Mouse (Mus musculus): ENCODE data around the gene Rhbg. TPM values are rescaled to one million over a fixed set of nuclear protein-coding genes. Genes with fewer than 3 reads are reported as not detected.

The Rhbg gene
- polyA plus RNA-seq, 1 experiment from 2014 or later, result 6.7 TPM

Small RNA genes within 50 kb of the gene (microRNA-seq; reads per million reads assigned to microRNA genes)
- not detected for gene Gm25641
- not detected for gene Mir3093
- not detected for gene Mir9-1

Other genes starting within 250 kb of the Rhbg start
- 0.15 TPM in 1 of 2 replicates, not detected in the other for gene Hapln2, start 227.1 kb downstream of the Rhbg start, polyA plus RNA-seq (2015; fragmentation: Nextera tagmentation; extraction: Ambion mirVana)
- 34.0 and 38.5 TPM in 2 replicates for gene Gpatch4, start 211.6 kb downstream of the Rhbg start, polyA plus RNA-seq (2015; fragmentation: Nextera tagmentation; extraction: Ambion mirVana)
- 208 and 210 TPM in 2 replicates for gene Naxe, start 196.2 kb downstream of the Rhbg start, polyA plus RNA-seq (2015; fragmentation: Nextera tagmentation; extraction: Ambion mirVana)
- gene Ttc24, start 176.4 kb downstream of the Rhbg start, polyA plus RNA-seq (2015; fragmentation: Nextera tagmentation; extraction: Ambion mirVana), result 0.11 and 0.19 TPM in 2 replicates
- gene Iqgap3, start 172.7 kb downstream of the Rhbg start, polyA plus RNA-seq (2015; fragmentation: Nextera tagmentation; extraction: Ambion mirVana), result 20.1 and 22.8 TPM in 2 replicates
- gene Mef2d, start 112.3 kb downstream of the Rhbg start, polyA plus RNA-seq (2015; fragmentation: Nextera tagmentation; extraction: Ambion mirVana), result 18.1 and 18.2 TPM in 2 replicates
- gene Gm38392, start 32.5 kb upstream of the Rhbg start, polyA plus RNA-seq (2015; fragmentation: Nextera tagmentation; extraction: Ambion mirVana), result 0.55 and 3.5 TPM in 2 replicates
- 15.0 and 16.1 TPM in 2 replicates for gene Tsacc, start 42.3 kb upstream of the Rhbg start, polyA plus RNA-seq (2015; fragmentation: Nextera tagmentation; extraction: Ambion mirVana)
- 517 and 559 TPM in 2 replicates for gene Cct3, start 42.4 kb upstream of the Rhbg start, polyA plus RNA-seq (2015; fragmentation: Nextera tagmentation; extraction: Ambion mirVana)
- gene Glmp, start 70.3 kb upstream of the Rhbg start, polyA plus RNA-seq (2015; fragmentation: Nextera tagmentation; extraction: Ambion mirVana), result 164 and 188 TPM in 2 replicates
- gene Tmem79, start 81.4 kb upstream of the Rhbg start, polyA plus RNA-seq (2015; fragmentation: Nextera tagmentation; extraction: Ambion mirVana), result 9.1 and 10.4 TPM in 2 replicates
- 55.0 and 58.3 TPM in 2 replicates for gene Smg5, start 81.6 kb upstream of the Rhbg start, polyA plus RNA-seq (2015; fragmentation: Nextera tagmentation; extraction: Ambion mirVana)
- 4.2 and 4.9 TPM in 2 replicates for gene Paqr6, start 109.9 kb upstream of the Rhbg start, polyA plus RNA-seq (2015; fragmentation: Nextera tagmentation; extraction: Ambion mirVana)
- gene Bglap3, start 118.0 kb upstream of the Rhbg start, polyA plus RNA-seq (2015; fragmentation: Nextera tagmentation; extraction: Ambion mirVana), result 0.28 TPM in 1 of 2 replicates, not detected in the other
- 0.58 TPM in 1 of 2 replicates, not detected in the other for gene Bglap2, start 124.0 kb upstream of the Rhbg start, polyA plus RNA-seq (2015; fragmentation: Nextera tagmentation; extraction: Ambion mirVana)
- gene Bglap, start 129.8 kb upstream of the Rhbg start, polyA plus RNA-seq (2015; fragmentation: Nextera tagmentation; extraction: Ambion mirVana), result 0.91 TPM in 1 of 2 replicates, not detected in the other
- gene Pmf1, start 155.6 kb upstream of the Rhbg start, polyA plus RNA-seq (2015; fragmentation: Nextera tagmentation; extraction: Ambion mirVana), result 121 and 153 TPM in 2 replicates
- 16.5 and 16.7 TPM in 2 replicates for gene Slc25a44, start 170.4 kb upstream of the Rhbg start, polyA plus RNA-seq (2015; fragmentation: Nextera tagmentation; extraction: Ambion mirVana)
- gene Sema4a, start 206.5 kb upstream of the Rhbg start, polyA plus RNA-seq (2015; fragmentation: Nextera tagmentation; extraction: Ambion mirVana), result 10.3 and 13.3 TPM in 2 replicates

All from embryonic facial prominence, embryonic 13.5 days (tissue).